Mouse (Mus musculus) liver, embryonic 16.5 days (tissue): ENCODE results near the gene Gm49416. TPM values are rescaled to one million over a fixed set of nuclear protein-coding genes. Genes with fewer than 3 reads are reported as not detected.
"Not testable (repeated sequence)": the region's sequence is repeated elsewhere in the genome, so short reads cannot be mapped to it uniquely, and the experiment has no call there.

Experiments
- ATAC-seq: fragments of 200-750 bp; cut with Nextera tagmentation; 2 replicates; pipeline ENCODE4 v1.8.0; 2017; ENCODE audit warnings: low read depth, mild to moderate bottlenecking, moderate number of reproducible peaks, moderate library complexity
- H3K27ac ChIP-seq: fragments of 300-500 bp; sonication (generic); 2 replicates; pipeline ENCODE4 v1.5.1; 2014; ENCODE audit warnings: mild to moderate bottlenecking, low read length
- H3K27me3 ChIP-seq: fragments of 300-500 bp; sonication (generic); 2 replicates; pipeline ENCODE4 v1.6.1; 2014; ENCODE audit warnings: low read depth, low read length, mixed read lengths; ENCODE audit not compliant: control insufficient read depth, insufficient read depth
- H3K36me3 ChIP-seq: fragments of 300-500 bp; sonication (generic); 2 replicates; pipeline ENCODE4 v1.6.1; 2014; ENCODE audit warnings: mild to moderate bottlenecking; ENCODE audit not compliant: control insufficient read depth, insufficient read depth
- H3K4me1 ChIP-seq: fragments of 300-500 bp; sonication (generic); 2 replicates; pipeline ENCODE4 v1.6.1; 2014; ENCODE audit warnings: low read depth, low read length, mixed read lengths; ENCODE audit not compliant: control insufficient read depth
- H3K4me2 ChIP-seq: fragments of 300-500 bp; sonication (generic); 2 replicates; pipeline ENCODE4 v1.6.1; 2014; ENCODE audit warnings: low read depth, low read length, mixed read lengths
- H3K4me3 ChIP-seq: fragments of 300-500 bp; sonication (generic); 2 replicates; pipeline ENCODE4 v1.5.1; 2014; ENCODE audit warnings: low read depth, mild to moderate bottlenecking, low read length
- H3K9ac ChIP-seq: fragments of 300-500 bp; sonication (generic); 2 replicates; pipeline ENCODE4 v1.6.1; 2014; ENCODE audit warnings: low read depth, low read length
- H3K9me3 ChIP-seq: fragments of 300-500 bp; sonication (generic); replicated peaks from 2 replicates; pipeline ENCODE4 v1.6.1; 2016; ENCODE audit warnings: low read length; ENCODE audit not compliant: control insufficient read depth
- WGBS: fragments of 180-500 bp; shearing (Covaris S2); extraction: QIAGEN DNeasy Blood & Tissue Kit; methylation state at CpG from one replicate; pipeline ENCODE4 v1.1.7; 2014; ENCODE audit not compliant: insufficient replicate concordance; 5-methylcytosine and 5-hydroxymethylcytosine counted together
- polyA plus RNA-seq: library from polyadenylated mRNA; unstranded; fragments of >200 nt; fragmentation: Nextera tagmentation; extraction: Ambion mirVana; gene quantifications from 2 replicates; pipeline ENCODE4 v1.2.1, GENCODE M21; 2015

Gene Gm49416
- polyA plus RNA-seq, 1 experiment from 2014 or later: not detected

GRCm38 (mm10) chr19:8887585-8888463 is 902 bp upstream of the Gm49416 start:
- no peaks in the 10 kb centered on the region for H3K36me3 ChIP-seq
- H3K4me3 ChIP-seq: peak overlapping the region; percentile 86
- H3K9me3 ChIP-seq: no peaks in the 10 kb centered on the region
- no peaks in the 10 kb centered on the region for H3K27me3 ChIP-seq
- H3K4me1 ChIP-seq: peaks cover 12% of the 10 kb centered on the region
- 11% methylated on average over 19 of the region's 19 CpGs for WGBS
- H3K9ac ChIP-seq: peak overlapping the region; percentile 88
- ATAC-seq: no peak
- H3K27ac ChIP-seq: peak overlapping the region; percentile 73
- peak overlapping the region; percentile 84 for H3K4me2 ChIP-seq

GRCm38 (mm10) chr19:8892829-8893766 is 4.4 kb downstream of the Gm49416 start, which contains the start of gene Ints5:
Ints5 (plus strand) TSS chr19:8893005.
- WGBS: under 1% methylated on average over 54 of the region's 54 CpGs
- Histone ChIP-seq H3K4me1 (peaks cover 30% of the 10 kb centered on the region), H3K9me3 (no peaks in the 10 kb centered on the region), H3K36me3 (peaks cover 10% of the 10 kb centered on the region), H3K27me3 (no peaks in the 10 kb centered on the region), H3K9ac (peak within 1 kb of the TSS; percentile 98), H3K4me3 (peak within 1 kb of the TSS; percentile 83), H3K27ac (peak within 1 kb of the TSS; percentile 93), H3K4me2 (peak within 1 kb of the TSS; percentile 73)
- ATAC-seq: peak; percentile 50

- peaks cover 33% of the 10 kb centered on the region for H3K4me1 ChIP-seq
- 86% methylated on average over 9 of the region's 9 CpGs for WGBS
These were observed 6.8 kb downstream of the Gm49416 start for GRCm38 (mm10) chr19:8895397-8895960.

GRCm38 (mm10) chr19:8896231-8896630 is 7.5 kb downstream of the Gm49416 start:
- not testable (repeated sequence) for H3K4me2 ChIP-seq, H3K9me3 ChIP-seq, ATAC-seq, H3K27ac ChIP-seq, H3K4me3 ChIP-seq, H3K27me3 ChIP-seq, H3K9ac ChIP-seq
- peaks cover 10% of the 10 kb centered on the region for H3K36me3 ChIP-seq
- H3K4me1 ChIP-seq: peaks cover 33% of the 10 kb centered on the region
- WGBS: 65% methylated on average over 5 of the region's 5 CpGs

More at GRCm38 (mm10) chr19:8895397-8895960, 6.8 kb downstream of the Gm49416 start:
- Histone ChIP-seq H3K4me2 (no peak overlapping the region), H3K9me3 (no peaks in the 10 kb centered on the region), H3K9ac (no peak overlapping the region), H3K27me3 (no peaks in the 10 kb centered on the region), H3K4me3 (no peak overlapping the region), H3K36me3 (peaks cover 10% of the 10 kb centered on the region), H3K27ac (no peak overlapping the region)
- no peak for ATAC-seq

- peak; percentile 24 for ATAC-seq
- H3K4me1 ChIP-seq: peaks cover 33% of the 10 kb centered on the region
- peaks cover 10% of the 10 kb centered on the region for H3K36me3 ChIP-seq
- H3K27ac ChIP-seq: peak overlapping the region; percentile 90
- not testable (repeated sequence) for H3K27me3 ChIP-seq, H3K9me3 ChIP-seq
- H3K4me3 ChIP-seq: peak overlapping the region; percentile 95
- 36% methylated on average over 21 of the region's 21 CpGs for WGBS
- peak overlapping the region; percentile 87 for H3K4me2 ChIP-seq
- H3K9ac ChIP-seq: peak overlapping the region; percentile 66
These were observed 8.6 kb downstream of the Gm49416 start for GRCm38 (mm10) chr19:8897211-8897864.

- Histone ChIP-seq H3K36me3 (peaks cover 15% of the 10 kb centered on the region), H3K4me1 (peaks cover 33% of the 10 kb centered on the region), H3K27me3 (no peaks in the 10 kb centered on the region), H3K9me3 (no peaks in the 10 kb centered on the region), H3K4me3 (peak within 1 kb of the TSS; percentile 95), H3K9ac (peak within 1 kb of the TSS; percentile 98), H3K4me2 (peak within 1 kb of the TSS; percentile 88), H3K27ac (peak within 1 kb of the TSS; percentile 92)
- ATAC-seq: peak; percentile 100
- under 1% methylated on average over 53 of the region's 53 CpGs for WGBS
These were observed 9.3 kb downstream of the Gm49416 start, which contains the start of gene Ganab for GRCm38 (mm10) chr19:8897865-8898495. Ganab (plus strand) TSS chr19:8898071.

GRCm38 (mm10) chr19:8898576-8898975 is 9.8 kb downstream of the Gm49416 start:
- H3K27me3 ChIP-seq: no peaks in the 10 kb centered on the region
- no peaks in the 10 kb centered on the region for H3K9me3 ChIP-seq
- ATAC-seq: no peak
- peaks cover 31% of the 10 kb centered on the region for H3K4me1 ChIP-seq
- H3K4me3 ChIP-seq: peak overlapping the region; percentile 95
- WGBS: 2% methylated on average over 13 of the region's 13 CpGs
- H3K36me3 ChIP-seq: peaks cover 20% of the 10 kb centered on the region
- peak overlapping the region; percentile 92 for H3K27ac ChIP-seq
- peak overlapping the region; percentile 88 for H3K4me2 ChIP-seq
- peak overlapping the region; percentile 98 for H3K9ac ChIP-seq

- H3K27ac ChIP-seq: peak overlapping the region; percentile 66
- peak overlapping the region; percentile 98 for H3K9ac ChIP-seq
- H3K9me3 ChIP-seq: no peaks in the 10 kb centered on the region
- H3K4me3 ChIP-seq: peak overlapping the region; percentile 95
- peaks cover 20% of the 10 kb centered on the region for H3K36me3 ChIP-seq
- peaks cover 26% of the 10 kb centered on the region for H3K4me1 ChIP-seq
- no peak for ATAC-seq
- 32% methylated on average over 3 of the region's 3 CpGs for WGBS
- peak overlapping the region; percentile 88 for H3K4me2 ChIP-seq
- H3K27me3 ChIP-seq: no peaks in the 10 kb centered on the region
These were observed 10.4 kb downstream of the Gm49416 start for GRCm38 (mm10) chr19:8899079-8899478.
